Mouse (Mus musculus): ENCODE data around the gene Lexm. TPM values are rescaled to one million over a fixed set of nuclear protein-coding genes. Genes with fewer than 3 reads are reported as not detected.

The Lexm gene
- polyA plus RNA-seq, 1 experiment from 2014 or later, result not detected

DNA sequence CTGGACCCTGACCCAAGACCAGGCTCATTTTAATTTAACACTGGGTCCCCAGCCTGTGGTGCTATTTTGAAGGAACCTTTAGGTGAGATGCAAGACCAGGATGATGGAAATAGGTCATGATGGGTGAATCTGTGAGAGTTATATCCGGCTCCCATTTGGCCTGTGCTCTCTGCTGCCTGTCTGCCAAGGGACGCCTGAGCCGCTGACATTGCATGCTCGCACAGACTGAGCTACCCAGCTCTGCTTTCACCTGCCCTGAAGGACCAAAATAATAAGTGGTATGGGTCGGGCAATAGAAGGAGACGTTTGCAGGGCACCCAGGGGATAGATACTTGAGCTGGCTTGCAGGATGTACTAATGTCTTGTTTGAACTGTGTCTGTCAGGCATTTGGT, 27.2 kb upstream of the Lexm start:
- no peak overlapping the region for H3K9ac ChIP-seq (replicated peaks; ENCODE audit: low read depth)
- H3K4me1 ChIP-seq (ENCODE audit: insufficient read depth, low read depth, low read length), result peaks cover 7% of the 10 kb centered on the region; the same call in 1 of the 2 replicates
- no peaks in the 10 kb centered on the region for H3K9me3 ChIP-seq (ENCODE audit: low read length)
- no peaks in the 10 kb centered on the region for H3K27me3 ChIP-seq (replicated peaks; ENCODE audit: insufficient read depth, low read length)
- no peak overlapping the region for H3K4me3 ChIP-seq (ENCODE audit: low read depth, low read length)
- no peak for TF ChIP-seq EP300 (IDR thresholded peaks at IDR 0.05)
- TF ChIP-seq CTCF (IDR thresholded peaks at IDR 0.05), result no peak
- no peaks in the 10 kb centered on the region for H3K36me3 ChIP-seq (ENCODE audit: insufficient read depth, low read length)
- DNase-seq (ENCODE audit: low spot score) (no peak), ATAC-seq (no peak)
- WGBS, result 38% methylated on average over 6 of the region's 6 CpGs
- no peak overlapping the region for H3K27ac ChIP-seq (ENCODE audit: low read length)
- H3K4me2 ChIP-seq (replicated peaks; ENCODE audit: low read depth, low read length), result no peak overlapping the region

DNA sequence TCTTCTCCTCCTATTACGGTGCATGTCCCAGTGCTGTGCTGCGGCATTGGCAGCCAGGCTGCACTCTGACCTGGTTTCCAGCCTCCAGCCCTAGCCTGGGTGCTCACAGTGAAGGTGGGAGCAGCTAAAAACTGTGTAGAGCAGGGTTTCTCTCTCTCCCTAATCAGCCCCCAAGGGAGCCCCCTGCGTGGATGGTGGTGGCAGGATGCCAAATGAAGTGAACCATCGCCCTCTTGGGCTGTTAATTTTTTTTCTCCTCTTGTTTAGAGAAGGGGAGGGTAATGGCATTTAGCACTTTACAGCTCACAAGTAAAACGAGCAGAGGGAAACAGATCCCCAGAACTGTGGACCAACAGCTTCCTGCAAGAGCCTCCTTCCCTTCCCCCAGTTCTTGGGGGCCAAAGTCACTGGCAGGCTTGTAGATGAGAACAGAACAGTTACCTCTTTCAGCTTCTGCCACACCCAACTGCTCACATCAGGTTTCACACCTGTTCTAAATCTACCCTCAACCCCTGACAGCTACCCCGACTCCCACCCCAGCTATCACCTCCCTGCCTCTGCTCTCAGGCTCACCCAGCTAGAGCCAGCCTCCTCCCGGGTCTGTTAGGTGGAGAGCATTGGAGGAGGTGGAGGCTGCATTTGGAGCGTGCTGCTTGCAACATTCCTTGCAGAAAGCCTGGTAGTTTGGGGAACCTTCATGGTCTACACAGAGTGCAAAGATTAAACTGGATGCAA, 26.6 kb upstream of the Lexm start:
- 14% methylated on average over 6 of the region's 8 CpGs for WGBS
- H3K4me3 ChIP-seq (ENCODE audit: low read depth, low read length), result no peak overlapping the region
- no peak overlapping the region for H3K27ac ChIP-seq (ENCODE audit: low read length)
- no peak for ATAC-seq
- peaks cover 7% of the 10 kb centered on the region; the same call in 1 of the 2 replicates for H3K4me1 ChIP-seq (ENCODE audit: insufficient read depth, low read depth, low read length)
- TF ChIP-seq EP300 (IDR thresholded peaks at IDR 0.05) (no peak), CTCF (IDR thresholded peaks at IDR 0.05) (no peak)
- no peak for DNase-seq (ENCODE audit: low spot score)
- H3K4me2 ChIP-seq (replicated peaks; ENCODE audit: low read depth, low read length), result no peak overlapping the region
- no peaks in the 10 kb centered on the region for H3K9me3 ChIP-seq (ENCODE audit: low read length)
- no peaks in the 10 kb centered on the region for H3K27me3 ChIP-seq (replicated peaks; ENCODE audit: insufficient read depth, low read length)
- no peaks in the 10 kb centered on the region for H3K36me3 ChIP-seq (ENCODE audit: insufficient read depth, low read length)
- no peak overlapping the region for H3K9ac ChIP-seq (replicated peaks; ENCODE audit: low read depth)

DNA sequence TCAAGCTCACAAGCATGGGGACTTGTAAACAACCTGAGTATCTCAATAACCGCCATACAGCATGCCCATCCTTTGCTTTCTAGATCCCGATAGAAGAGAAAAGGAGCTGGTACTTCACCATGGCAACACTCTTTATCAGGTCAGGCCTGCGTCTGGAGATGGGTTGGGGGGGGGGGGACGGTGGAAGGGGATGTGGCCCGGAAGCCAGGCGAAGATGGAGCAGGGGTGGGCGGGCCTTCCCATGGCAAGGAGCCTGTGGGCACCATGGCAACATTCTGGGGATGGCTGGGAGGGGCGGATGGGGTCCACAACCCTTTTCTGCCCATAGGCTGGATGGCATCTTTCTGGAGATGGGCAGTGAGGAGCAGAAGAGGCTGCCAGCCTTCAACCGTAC, 17.0 kb upstream of the Lexm start:
- H3K27me3 ChIP-seq (replicated peaks; ENCODE audit: insufficient read depth, low read length), result no peaks in the 10 kb centered on the region
- no peak overlapping the region for H3K9ac ChIP-seq (replicated peaks; ENCODE audit: low read depth)
- no peaks in the 10 kb centered on the region for H3K4me1 ChIP-seq (ENCODE audit: insufficient read depth, low read depth, low read length)
- ATAC-seq, result no peak
- H3K36me3 ChIP-seq (ENCODE audit: insufficient read depth, low read length), result no peaks in the 10 kb centered on the region
- no peak for TF ChIP-seq EP300 (IDR thresholded peaks at IDR 0.05)
- no peak for TF ChIP-seq CTCF (IDR thresholded peaks at IDR 0.05)
- no peak overlapping the region for H3K27ac ChIP-seq (ENCODE audit: low read length)
- no peak for DNase-seq (ENCODE audit: low spot score)
- H3K4me3 ChIP-seq (ENCODE audit: low read depth, low read length), result no peak overlapping the region
- no peaks in the 10 kb centered on the region for H3K9me3 ChIP-seq (ENCODE audit: low read length)
- H3K4me2 ChIP-seq (replicated peaks; ENCODE audit: low read depth, low read length), result no peak overlapping the region
- WGBS, result 45% methylated on average over 8 of the region's 9 CpGs

DNA sequence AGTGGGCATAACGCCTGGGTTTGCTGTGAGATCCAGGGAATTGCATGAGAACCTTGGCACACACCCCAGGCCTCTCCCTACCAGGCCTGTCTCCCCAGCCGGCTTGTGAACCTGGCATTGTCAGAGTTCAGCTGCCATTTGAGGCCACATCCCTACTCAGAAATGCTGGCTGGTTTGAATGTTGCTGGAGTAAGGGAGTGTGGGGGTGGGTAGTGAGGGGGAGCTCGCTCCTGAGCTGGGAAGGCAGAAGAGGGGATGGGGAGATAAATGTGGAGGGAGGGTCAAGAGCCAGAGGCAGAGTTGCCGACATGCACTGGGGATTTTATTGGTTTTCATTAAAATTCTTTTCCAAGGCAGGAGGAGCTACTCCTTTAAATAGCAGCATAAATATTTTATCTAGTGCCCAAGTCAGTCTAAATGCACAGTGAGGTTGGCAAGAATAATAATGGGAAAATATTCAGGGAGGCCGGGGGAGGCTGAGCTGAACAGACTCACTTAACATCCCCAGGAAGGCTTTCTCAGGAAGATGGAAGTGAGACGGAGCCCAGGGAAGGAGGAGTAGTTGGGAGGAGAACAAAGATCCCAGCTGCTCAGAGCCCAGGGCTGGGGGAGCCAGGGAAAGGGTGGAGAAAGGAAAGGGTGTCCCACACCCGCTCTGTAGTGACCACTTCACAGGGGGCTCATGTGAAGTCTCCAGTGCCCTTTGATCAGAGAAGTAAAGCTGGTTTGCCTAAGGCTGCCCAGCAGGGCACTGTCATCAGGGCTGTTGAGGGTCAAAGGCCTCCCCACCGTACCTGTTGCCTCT, 16.4 kb upstream of the Lexm start:
- WGBS, result 34% methylated on average over 8 of the region's 8 CpGs
- DNase-seq (ENCODE audit: low spot score), result no peak
- no peak overlapping the region for H3K27ac ChIP-seq (ENCODE audit: low read length)
- H3K9me3 ChIP-seq (ENCODE audit: low read length), result no peaks in the 10 kb centered on the region
- H3K4me3 ChIP-seq (ENCODE audit: low read depth, low read length), result no peak overlapping the region
- H3K27me3 ChIP-seq (replicated peaks; ENCODE audit: insufficient read depth, low read length), result no peaks in the 10 kb centered on the region
- no peaks in the 10 kb centered on the region for H3K4me1 ChIP-seq (ENCODE audit: insufficient read depth, low read depth, low read length)
- TF ChIP-seq EP300 (IDR thresholded peaks at IDR 0.05), result no peak
- TF ChIP-seq CTCF (IDR thresholded peaks at IDR 0.05), result no peak
- no peak overlapping the region for H3K4me2 ChIP-seq (replicated peaks; ENCODE audit: low read depth, low read length)
- H3K9ac ChIP-seq (replicated peaks; ENCODE audit: low read depth), result no peak overlapping the region
- no peak for ATAC-seq
- H3K36me3 ChIP-seq (ENCODE audit: insufficient read depth, low read length), result no peaks in the 10 kb centered on the region

DNA sequence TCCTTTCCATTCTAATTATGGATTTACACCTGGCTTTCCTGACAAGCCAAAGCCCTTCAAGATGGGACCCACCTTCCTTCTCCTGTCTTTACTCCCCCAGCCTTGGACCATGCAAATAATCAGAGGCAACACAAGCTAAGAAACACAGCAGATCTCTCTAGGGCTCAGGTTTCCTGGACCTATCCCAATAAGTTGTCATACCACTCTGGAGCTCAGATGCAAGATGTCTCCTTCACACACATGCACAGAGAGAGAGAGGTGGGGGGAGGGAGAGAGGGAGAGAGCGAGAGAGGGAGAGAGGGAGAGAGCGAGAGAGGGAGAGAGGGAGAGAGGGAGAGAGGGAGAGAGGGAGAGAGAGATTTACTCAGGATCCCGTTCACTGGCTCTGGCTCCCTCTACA, 15.3 kb upstream of the Lexm start:
- no peak overlapping the region for H3K27ac ChIP-seq (ENCODE audit: low read length)
- WGBS, result 8% methylated on average over 1 of the region's 3 CpGs
- DNase-seq (ENCODE audit: low spot score) (peak; percentile 30), ATAC-seq (peak; percentile 34; the same call in 1 of the 2 replicates)
- no peak overlapping the region for H3K4me3 ChIP-seq (ENCODE audit: low read depth, low read length)
- H3K36me3 ChIP-seq (ENCODE audit: insufficient read depth, low read length), result no peaks in the 10 kb centered on the region
- no peaks in the 10 kb centered on the region for H3K27me3 ChIP-seq (replicated peaks; ENCODE audit: insufficient read depth, low read length)
- no peaks in the 10 kb centered on the region for H3K9me3 ChIP-seq (ENCODE audit: low read length)
- H3K4me2 ChIP-seq (replicated peaks; ENCODE audit: low read depth, low read length), result no peak overlapping the region
- no peak for TF ChIP-seq EP300 (IDR thresholded peaks at IDR 0.05)
- H3K4me1 ChIP-seq (ENCODE audit: insufficient read depth, low read depth, low read length), result no peaks in the 10 kb centered on the region
- no peak overlapping the region for H3K9ac ChIP-seq (replicated peaks; ENCODE audit: low read depth)

DNA sequence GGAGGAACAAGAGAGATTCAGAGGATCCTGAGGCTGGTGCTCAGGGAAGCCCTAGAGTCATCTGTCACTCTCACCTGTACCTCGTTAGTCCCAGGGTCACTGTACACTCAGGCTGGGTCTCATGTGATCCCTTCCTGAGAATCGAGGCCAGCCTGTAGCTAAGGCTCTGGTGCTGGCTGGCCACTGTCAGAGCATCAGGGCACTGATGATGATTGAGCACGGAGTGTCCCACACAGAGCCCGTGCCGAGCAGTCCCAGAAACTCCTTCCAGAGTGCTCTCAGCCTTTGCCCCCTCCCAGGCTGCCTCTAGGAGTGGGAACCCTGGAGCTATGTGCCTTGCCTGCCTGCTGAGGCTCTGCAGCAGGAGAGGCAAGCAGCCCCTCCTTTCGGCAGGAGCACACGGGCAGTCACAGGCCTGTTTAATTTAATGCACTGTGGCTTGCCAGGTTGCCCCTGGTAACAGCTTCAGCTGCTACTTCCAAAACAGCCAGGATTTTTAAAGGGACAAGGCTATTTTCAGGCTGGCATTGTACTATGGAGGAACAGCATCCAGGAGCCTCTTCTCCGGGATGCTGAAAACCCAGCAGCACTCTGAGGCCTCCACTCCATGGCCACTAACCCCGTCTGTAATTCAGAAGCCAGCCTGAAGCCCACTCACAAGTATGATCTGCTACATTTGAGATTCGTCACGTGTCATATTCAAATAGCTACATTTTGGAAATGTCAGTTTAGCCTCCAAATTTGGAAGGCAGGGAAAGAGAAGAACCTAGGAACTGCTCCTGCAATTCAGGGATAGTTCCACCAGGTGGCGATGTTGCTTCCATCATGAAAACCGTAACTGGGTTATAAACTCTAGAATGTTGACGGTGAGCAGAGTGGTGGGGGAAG, 13.5 kb upstream of the Lexm start:
- DNase-seq (ENCODE audit: low spot score), result peak; percentile 46
- WGBS, result 19% methylated on average over 14 of the region's 14 CpGs

More for the DNA sequence above, 13.5 kb upstream of the Lexm start:
- TF ChIP-seq EP300 (IDR thresholded peaks at IDR 0.05) (no peak), CTCF (IDR thresholded peaks at IDR 0.05) (peak; percentile 88)
- Histone ChIP-seq H3K27ac (ENCODE audit: low read length) (no peak overlapping the region), H3K36me3 (ENCODE audit: insufficient read depth, low read length) (no peaks in the 10 kb centered on the region), H3K4me1 (ENCODE audit: insufficient read depth, low read depth, low read length) (no peaks in the 10 kb centered on the region), H3K27me3 (replicated peaks; ENCODE audit: insufficient read depth, low read length) (no peaks in the 10 kb centered on the region), H3K9ac (replicated peaks; ENCODE audit: low read depth) (no peak overlapping the region), H3K9me3 (ENCODE audit: low read length) (no peaks in the 10 kb centered on the region), H3K4me3 (ENCODE audit: low read depth, low read length) (no peak overlapping the region), H3K4me2 (replicated peaks; ENCODE audit: low read depth, low read length) (no peak overlapping the region)
- no peak for ATAC-seq

All from lung, postnatal 0 days (tissue).